Mouse (Mus musculus): ENCODE measurements around the gene 4930564D02Rik.

DNA sequence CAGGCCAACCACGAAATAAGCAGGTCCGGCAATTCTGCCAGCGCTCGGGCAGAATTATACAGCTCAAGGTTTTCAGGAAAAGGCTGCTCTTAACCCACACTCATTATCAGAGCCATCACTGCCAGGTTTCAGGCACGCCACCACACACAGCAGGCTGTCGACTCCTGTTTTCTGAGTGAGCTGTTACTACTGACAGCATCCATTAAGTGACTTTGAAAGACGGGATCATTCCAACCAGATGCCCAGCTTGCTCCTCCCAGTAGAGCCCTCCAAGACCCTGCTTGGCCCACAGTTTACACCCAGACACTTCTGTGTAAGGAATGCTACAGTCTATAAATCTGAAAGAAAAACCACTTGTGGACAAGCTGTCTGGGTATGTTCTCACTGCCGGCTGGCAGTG, 26.6 kb upstream of the 4930564D02Rik start:
- no peak for TF ChIP-seq POLR2A (IDR thresholded peaks at IDR 0.05; ENCODE audit: insufficient read length, low read depth)
- TF ChIP-seq POLR2AphosphoS2 (IDR thresholded peaks at IDR 0.05; ENCODE audit: insufficient read length, low read depth): no peak
- no peak for TF ChIP-seq CEBPB (IDR thresholded peaks at IDR 0.05; ENCODE audit: insufficient read depth, poor library complexity, severe bottlenecking)

Measured in myocyte (in vitro differentiated cells).